Mouse (Mus musculus) limb, embryonic 12.5 days (tissue): ENCODE measurements around the gene Serpina3i. TPM values are rescaled to one million over a fixed set of nuclear protein-coding genes. Genes with fewer than 3 reads are reported as not detected.
"Not testable (repeated sequence)": the region's sequence is repeated elsewhere in the genome, so short reads cannot be mapped to it uniquely, and the experiment has no call there.

Source experiments
- ATAC-seq: fragments of 200-750 bp; cut with Nextera tagmentation; 2 replicates; pipeline ENCODE4 v1.8.0; 2017; ENCODE audit warnings: low read depth, moderate TSS enrichment; ENCODE audit not compliant: insufficient number of reproducible peaks, insufficient read depth, low FRiP score, low TSS enrichment
- H3K27ac ChIP-seq: fragments of 300-500 bp; sonication (generic); 2 replicates; pipeline ENCODE4 v1.5.1; 2016; ENCODE audit warnings: mild to moderate bottlenecking, moderate library complexity
- H3K27me3 ChIP-seq: fragments of 300-500 bp; sonication (generic); 2 replicates; pipeline ENCODE4 v1.6.1; 2016; ENCODE audit warnings: mild to moderate bottlenecking, moderate library complexity
- H3K36me3 ChIP-seq: fragments of 300-500 bp; sonication (generic); 2 replicates; pipeline ENCODE4 v1.6.1; 2016; ENCODE audit warnings: mild to moderate bottlenecking, moderate library complexity
- H3K4me1 ChIP-seq: fragments of 300-500 bp; sonication (generic); replicated peaks from 2 replicates; pipeline ENCODE4 v1.6.1; 2016
- H3K4me2 ChIP-seq: fragments of 300-500 bp; sonication (generic); 2 replicates; pipeline ENCODE4 v1.6.1; 2016; ENCODE audit warnings: mild to moderate bottlenecking, moderate library complexity
- H3K4me3 ChIP-seq: fragments of 300-500 bp; sonication (generic); replicated peaks from 2 replicates; pipeline ENCODE4 v1.5.1; 2016; ENCODE audit warnings: mild to moderate bottlenecking
- H3K9ac ChIP-seq: fragments of 300-500 bp; sonication (generic); replicated peaks from 2 replicates; pipeline ENCODE4 v1.6.1; 2016; ENCODE audit warnings: mild to moderate bottlenecking, moderate library complexity
- H3K9me3 ChIP-seq: fragments of 300-500 bp; sonication (generic); 2 replicates; pipeline ENCODE4 v1.6.1; 2016; ENCODE audit warnings: mild to moderate bottlenecking, moderate library complexity
- WGBS: fragments of 180-500 bp; shearing (Covaris S2); methylation state at CpG from one replicate; pipeline ENCODE4 v1.1.7; 2016; 5-methylcytosine and 5-hydroxymethylcytosine counted together
- polyA plus RNA-seq: library from polyadenylated mRNA; unstranded; fragments of >200 nt; fragmentation: Nextera tagmentation; extraction: Ambion mirVana; gene quantifications from 2 replicates; pipeline ENCODE4 v1.2.1, GENCODE M21; 2016

Gene Serpina3i
- polyA plus RNA-seq, result 0.15 and 0.21 TPM in 2 replicates

GRCm38 (mm10) chr12:104262863-104263262 lies at the start of gene Serpina3i:
TSS of gene Serpina3i (plus strand) at chr12:104263122.
- H3K27me3 ChIP-seq, result no peaks in the 10 kb centered on the region
- H3K4me3 ChIP-seq, result no peak within 1 kb of the TSS
- H3K36me3 ChIP-seq, result no peaks in the 10 kb centered on the region
- no peaks in the 10 kb centered on the region for H3K9me3 ChIP-seq
- no peak within 1 kb of the TSS for H3K4me2 ChIP-seq
- ATAC-seq, result peak; percentile 26; the same call in 1 of the 2 replicates
- H3K27ac ChIP-seq, result no peak within 1 kb of the TSS
- no peak within 1 kb of the TSS for H3K9ac ChIP-seq
- peaks cover 8% of the 10 kb centered on the region; the same call in 1 of the 2 replicates for H3K4me1 ChIP-seq

- Histone ChIP-seq H3K9ac (no peak overlapping the region), H3K4me1 (no peaks in the 10 kb centered on the region), H3K36me3 (no peaks in the 10 kb centered on the region), H3K4me2 (no peak overlapping the region), H3K4me3 (no peak overlapping the region), H3K27me3 (no peaks in the 10 kb centered on the region), H3K27ac (no peak overlapping the region), H3K9me3 (no peaks in the 10 kb centered on the region)
- ATAC-seq, result no peak
- WGBS, result 79% methylated on average over 2 of the region's 2 CpGs
Measured at GRCm38 (mm10) chr12:104213689-104214444, 49.1 kb upstream of the Serpina3i start.

GRCm38 (mm10) chr12:104214445-104214753 lies 48.5 kb upstream of the Serpina3i start, which contains the start of gene Serpina3f:
TSS of gene Serpina3f (plus strand) at chr12:104214544.
- Histone ChIP-seq H3K9ac (no peak within 1 kb of the TSS), H3K4me3 (no peak within 1 kb of the TSS), H3K27me3 (no peaks in the 10 kb centered on the region), H3K9me3 (no peaks in the 10 kb centered on the region), H3K27ac (no peak within 1 kb of the TSS), H3K4me2 (no peak within 1 kb of the TSS), H3K4me1 (no peaks in the 10 kb centered on the region), H3K36me3 (no peaks in the 10 kb centered on the region)
- no peak for ATAC-seq
- WGBS, result 80% methylated on average over 1 of the region's 1 CpGs

GRCm38 (mm10) chr12:104215249-104215648 lies 47.7 kb upstream of the Serpina3i start:
- 88% methylated on average over 1 of the region's 1 CpGs for WGBS
- no peak overlapping the region for H3K27ac ChIP-seq
- no peak overlapping the region for H3K9ac ChIP-seq
- H3K4me2 ChIP-seq, result no peak overlapping the region
- no peaks in the 10 kb centered on the region for H3K27me3 ChIP-seq
- H3K4me3 ChIP-seq, result no peak overlapping the region
- no peaks in the 10 kb centered on the region for H3K9me3 ChIP-seq
- no peak for ATAC-seq
- H3K36me3 ChIP-seq, result no peaks in the 10 kb centered on the region
- no peaks in the 10 kb centered on the region for H3K4me1 ChIP-seq

GRCm38 (mm10) chr12:104221616-104222015 lies 41.3 kb upstream of the Serpina3i start:
- no peak overlapping the region for H3K4me3 ChIP-seq
- no peak for ATAC-seq
- H3K36me3 ChIP-seq, result no peaks in the 10 kb centered on the region
- H3K9ac ChIP-seq, result no peak overlapping the region
- no peaks in the 10 kb centered on the region for H3K4me1 ChIP-seq
- H3K27me3 ChIP-seq, result no peaks in the 10 kb centered on the region
- H3K9me3 ChIP-seq, result no peaks in the 10 kb centered on the region
- H3K27ac ChIP-seq, result no peak overlapping the region
- H3K4me2 ChIP-seq, result no peak overlapping the region
- WGBS, result 76% methylated on average over 1 of the region's 1 CpGs

GRCm38 (mm10) chr12:104223690-104224089 lies 39.2 kb upstream of the Serpina3i start:
- no peak overlapping the region for H3K9ac ChIP-seq
- H3K27ac ChIP-seq, result no peak overlapping the region
- no peaks in the 10 kb centered on the region for H3K9me3 ChIP-seq
- no peaks in the 10 kb centered on the region for H3K4me1 ChIP-seq
- no peak overlapping the region for H3K4me2 ChIP-seq
- 67% methylated on average over 1 of the region's 1 CpGs for WGBS
- ATAC-seq, result no peak
- no peak overlapping the region for H3K4me3 ChIP-seq
- no peaks in the 10 kb centered on the region for H3K27me3 ChIP-seq
- H3K36me3 ChIP-seq, result no peaks in the 10 kb centered on the region

GRCm38 (mm10) chr12:104224598-104225300 lies 38.2 kb upstream of the Serpina3i start:
- no peak for ATAC-seq
- H3K4me3 ChIP-seq, result no peak overlapping the region
- H3K27ac ChIP-seq, result no peak overlapping the region
- H3K9ac ChIP-seq, result no peak overlapping the region
- WGBS, result 76% methylated on average over 7 of the region's 7 CpGs
- no peak overlapping the region for H3K4me2 ChIP-seq
- H3K36me3 ChIP-seq, result no peaks in the 10 kb centered on the region
- H3K9me3 ChIP-seq, result no peaks in the 10 kb centered on the region
- no peaks in the 10 kb centered on the region for H3K4me1 ChIP-seq
- H3K27me3 ChIP-seq, result no peaks in the 10 kb centered on the region

- H3K4me1 ChIP-seq, result no peaks in the 10 kb centered on the region
- H3K9ac ChIP-seq, result no peak overlapping the region
- H3K4me3 ChIP-seq, result no peak overlapping the region
- WGBS, result 71% methylated on average over 2 of the region's 2 CpGs
- H3K36me3 ChIP-seq, result no peaks in the 10 kb centered on the region
- H3K27me3 ChIP-seq, result no peaks in the 10 kb centered on the region
- H3K4me2 ChIP-seq, result no peak overlapping the region
- ATAC-seq, result no peak
- H3K9me3 ChIP-seq, result no peaks in the 10 kb centered on the region
- no peak overlapping the region for H3K27ac ChIP-seq
Measured at GRCm38 (mm10) chr12:104230762-104231161, 32.2 kb upstream of the Serpina3i start.

GRCm38 (mm10) chr12:104235915-104236314 lies 27.0 kb upstream of the Serpina3i start, which contains the start of gene Serpina3g:
TSS of gene Serpina3g (plus strand) at chr12:104236245.
- H3K27me3 ChIP-seq, result no peaks in the 10 kb centered on the region
- H3K4me2 ChIP-seq, result no peak within 1 kb of the TSS
- no peak within 1 kb of the TSS for H3K9ac ChIP-seq
- no peak within 1 kb of the TSS for H3K4me3 ChIP-seq
- H3K36me3 ChIP-seq, result no peaks in the 10 kb centered on the region
- WGBS, result 55% methylated on average over 5 of the region's 5 CpGs
- H3K9me3 ChIP-seq, result no peaks in the 10 kb centered on the region
- H3K4me1 ChIP-seq, result no peaks in the 10 kb centered on the region
- H3K27ac ChIP-seq, result no peak within 1 kb of the TSS
- no peak for ATAC-seq

- not testable (repeated sequence) for H3K36me3 ChIP-seq, H3K27ac ChIP-seq, H3K4me3 ChIP-seq, H3K27me3 ChIP-seq, ATAC-seq, H3K9me3 ChIP-seq, H3K4me2 ChIP-seq, H3K9ac ChIP-seq, H3K4me1 ChIP-seq
- WGBS, result 86% methylated on average over 1 of the region's 1 CpGs
Measured at GRCm38 (mm10) chr12:104238048-104238447, 24.9 kb upstream of the Serpina3i start.

GRCm38 (mm10) chr12:104243307-104243706 lies 19.6 kb upstream of the Serpina3i start:
- ATAC-seq, result no peak
- Histone ChIP-seq H3K27me3 (no peaks in the 10 kb centered on the region), H3K9ac (no peak overlapping the region), H3K36me3 (no peaks in the 10 kb centered on the region), H3K27ac (no peak overlapping the region), H3K9me3 (no peaks in the 10 kb centered on the region), H3K4me2 (no peak overlapping the region), H3K4me3 (no peak overlapping the region), H3K4me1 (no peaks in the 10 kb centered on the region)
